Mouse (Mus musculus): ENCODE data around the gene Rere. TPM values are rescaled to one million over a fixed set of nuclear protein-coding genes. Genes with fewer than 3 reads are reported as not detected.

Rere gene
- total RNA-seq (2021) = 10 to 100 TPM; 85.3 to 88.9 TPM

- peak; percentile 98 for DNase-seq (ENCODE audit: extremely low spot score in 1 of 2, low spot score in 2 of 2)
- intact Hi-C loops (cut with DNase I) = loop anchor here (5.0 kb wide), 1 partner anchor 46 kb away; no protein-coding TSS in a partner anchor
Measured at GRCm38 (mm10) chr4:150281018-150281761, at the start of gene Rere. Gene Rere, plus strand, starts transcription at chr4:150281646.

GRCm38 (mm10) chr4:150231871-150232270, 49.6 kb upstream of the Rere start:
- no peak for DNase-seq (ENCODE audit: extremely low spot score in 1 of 2, low spot score in 2 of 2)
- intact Hi-C loops (cut with DNase I) = loop anchor here (10.0 kb wide), 1 partner anchor 197 kb away; no protein-coding TSS in a partner anchor

- intact Hi-C loops (cut with DNase I) = loop anchor here (10.0 kb wide), 1 partner anchor 200 kb away; no protein-coding TSS in a partner anchor
- DNase-seq (ENCODE audit: extremely low spot score in 1 of 2, low spot score in 2 of 2) = peak in 1 of 2 experiments; percentile 37
Measured at GRCm38 (mm10) chr4:150234599-150235327, 46.7 kb upstream of the Rere start.

GRCm38 (mm10) chr4:150235585-150235984, 45.9 kb upstream of the Rere start:
- intact Hi-C loops (cut with DNase I) = loop anchor here (10.0 kb wide), 1 partner anchor 201 kb away; no protein-coding TSS in a partner anchor
- DNase-seq (ENCODE audit: extremely low spot score in 1 of 2, low spot score in 2 of 2) = no peak

- no peak for DNase-seq (ENCODE audit: extremely low spot score in 1 of 2, low spot score in 2 of 2)
- intact Hi-C loops (cut with DNase I) = loop anchor here (10.0 kb wide), 1 partner anchor 201 kb away; no protein-coding TSS in a partner anchor
Measured at GRCm38 (mm10) chr4:150236031-150236430, 45.4 kb upstream of the Rere start.

GRCm38 (mm10) chr4:150236521-150237481, 44.6 kb upstream of the Rere start, which contains the start of gene Eno1:
Gene Eno1, plus strand, starts transcription at chr4:150236721.
- intact Hi-C loops (cut with DNase I) = loop anchor here (10.0 kb wide), 1 partner anchor 202 kb away; no protein-coding TSS in a partner anchor
- peak; percentile 93 to 97 for DNase-seq (ENCODE audit: extremely low spot score in 1 of 2, low spot score in 2 of 2)

GRCm38 (mm10) chr4:150237636-150238361, 43.6 kb upstream of the Rere start:
- no peak for DNase-seq (ENCODE audit: extremely low spot score in 1 of 2, low spot score in 2 of 2)
- intact Hi-C loops (cut with DNase I) = loop anchor here (10.0 kb wide), 1 partner anchor 203 kb away; no protein-coding TSS in a partner anchor

- DNase-seq (ENCODE audit: extremely low spot score in 1 of 2, low spot score in 2 of 2) = no peak
- intact Hi-C loops (cut with DNase I) = loop anchor here (10.0 kb wide), 1 partner anchor 204 kb away; no protein-coding TSS in a partner anchor
Measured at GRCm38 (mm10) chr4:150238433-150239086, 42.9 kb upstream of the Rere start.

GRCm38 (mm10) chr4:150239087-150239480, 42.4 kb upstream of the Rere start:
- intact Hi-C loops (cut with DNase I) = loop anchor here (10.0 kb wide), 1 partner anchor 204 kb away; no protein-coding TSS in a partner anchor
- DNase-seq (ENCODE audit: extremely low spot score in 1 of 2, low spot score in 2 of 2) = no peak

GRCm38 (mm10) chr4:150239503-150239902, 41.9 kb upstream of the Rere start:
- no peak for DNase-seq (ENCODE audit: extremely low spot score in 1 of 2, low spot score in 2 of 2)
- intact Hi-C loops (cut with DNase I) = loop anchor here (10.0 kb wide), 1 partner anchor 205 kb away; no protein-coding TSS in a partner anchor

- DNase-seq (ENCODE audit: extremely low spot score in 1 of 2, low spot score in 2 of 2) = peak; percentile 67 to 84
- intact Hi-C loops (cut with DNase I) = loop anchor here (10.0 kb wide), 1 partner anchor 205 kb away; no protein-coding TSS in a partner anchor
Measured at GRCm38 (mm10) chr4:150239951-150240368, 41.5 kb upstream of the Rere start.

GRCm38 (mm10) chr4:150240381-150240886, 41.0 kb upstream of the Rere start:
- intact Hi-C loops (cut with DNase I) = no loop called here
- no peak for DNase-seq (ENCODE audit: extremely low spot score in 1 of 2, low spot score in 2 of 2)

GRCm38 (mm10) chr4:150241708-150242107, 39.7 kb upstream of the Rere start:
- intact Hi-C loops (cut with DNase I) = no loop called here
- no peak for DNase-seq (ENCODE audit: extremely low spot score in 1 of 2, low spot score in 2 of 2)

- intact Hi-C loops (cut with DNase I) = no loop called here
- DNase-seq (ENCODE audit: extremely low spot score in 1 of 2, low spot score in 2 of 2) = no peak
Measured at GRCm38 (mm10) chr4:150242745-150243144, 38.7 kb upstream of the Rere start.

GRCm38 (mm10) chr4:150245876-150246275, 35.6 kb upstream of the Rere start:
- DNase-seq (ENCODE audit: extremely low spot score in 1 of 2, low spot score in 2 of 2) = no peak
- intact Hi-C loops (cut with DNase I) = no loop called here

GRCm38 (mm10) chr4:150248009-150248408, 33.4 kb upstream of the Rere start:
- intact Hi-C loops (cut with DNase I) = no loop called here
- DNase-seq (ENCODE audit: extremely low spot score in 1 of 2, low spot score in 2 of 2) = peak; percentile 71 to 80

GRCm38 (mm10) chr4:150248917-150249316, 32.5 kb upstream of the Rere start:
- intact Hi-C loops (cut with DNase I) = no loop called here
- DNase-seq (ENCODE audit: extremely low spot score in 1 of 2, low spot score in 2 of 2) = no peak
